Mouse (Mus musculus): ENCODE measurements around the gene Fam19a1. TPM values are rescaled to one million over a fixed set of nuclear protein-coding genes. Genes with fewer than 3 reads are reported as not detected.

Gene Fam19a1
- total RNA-seq, 2 experiments from 2014 or later = not detected

- intact Hi-C loops (cut with DNase I; ENCODE audit: low total_unique reads) = no loop called here
- no peak for DNase-seq
Measured at GRCm38 (mm10) chr6:96252001-96252400, 139.0 kb downstream of the Fam19a1 start.

DNA sequence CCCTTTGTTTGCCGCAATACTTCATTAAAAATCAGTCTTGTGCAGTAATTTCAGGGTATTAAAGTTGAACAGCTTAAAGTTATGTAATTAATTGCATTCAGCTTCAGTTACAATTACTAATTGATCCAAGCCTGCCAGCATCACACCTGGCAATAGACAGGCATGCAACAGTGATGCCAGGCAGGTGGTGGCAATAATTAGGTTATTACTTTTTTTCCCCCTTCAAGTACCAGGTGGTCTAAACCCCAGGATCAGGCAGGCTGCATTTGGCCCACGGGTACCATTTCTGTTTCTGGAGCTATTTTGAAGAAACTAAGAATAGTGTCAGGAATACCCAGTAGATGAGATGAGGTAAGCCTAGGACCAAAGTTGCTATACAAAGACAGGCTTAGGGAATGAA, 141.9 kb downstream of the Fam19a1 start:
- intact Hi-C loops (cut with DNase I; ENCODE audit: low total_unique reads) = no loop called here
- DNase-seq = no peak

- intact Hi-C loops (cut with DNase I; ENCODE audit: low total_unique reads) = no loop called here
- DNase-seq = no peak
Measured at GRCm38 (mm10) chr6:96258651-96259050, 145.7 kb downstream of the Fam19a1 start.

GRCm38 (mm10) chr6:96266456-96266855, 153.5 kb downstream of the Fam19a1 start:
- DNase-seq = no peak
- intact Hi-C loops (cut with DNase I; ENCODE audit: low total_unique reads) = no loop called here

- intact Hi-C loops (cut with DNase I; ENCODE audit: low total_unique reads) = no loop called here
Measured at GRCm38 (mm10) chr6:96268788-96269187, 155.8 kb downstream of the Fam19a1 start.

DNA sequence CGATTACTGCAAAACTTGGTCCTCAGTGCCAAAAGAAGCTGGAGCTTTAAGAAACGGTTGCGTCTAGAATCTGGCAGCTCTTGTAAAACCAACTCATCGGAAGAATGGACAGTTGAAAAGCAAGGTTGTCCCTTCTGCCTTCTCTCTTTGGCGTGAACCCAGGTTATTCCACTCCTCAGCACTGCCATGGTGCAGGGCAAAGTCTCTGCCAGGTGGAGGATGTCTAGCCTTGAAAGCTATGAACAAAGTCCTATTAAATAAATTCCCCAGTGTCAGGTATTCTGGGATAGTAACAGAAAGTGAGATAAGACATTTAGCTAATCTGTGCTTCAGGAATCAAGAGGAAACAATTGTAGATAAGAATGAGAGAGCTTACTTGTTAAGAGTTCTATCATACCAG, 157.5 kb downstream of the Fam19a1 start:
- no peak for DNase-seq
- intact Hi-C loops (cut with DNase I; ENCODE audit: low total_unique reads) = no loop called here

More at GRCm38 (mm10) chr6:96268788-96269187, 155.8 kb downstream of the Fam19a1 start:
- DNase-seq = no peak

GRCm38 (mm10) chr6:96283731-96284130, 170.8 kb downstream of the Fam19a1 start:
- intact Hi-C loops (cut with DNase I; ENCODE audit: low total_unique reads) = no loop called here
- DNase-seq = no peak

- DNase-seq = no peak
Measured at GRCm38 (mm10) chr6:96284590-96284989, 171.6 kb downstream of the Fam19a1 start.

GRCm38 (mm10) chr6:96286276-96286675, 173.3 kb downstream of the Fam19a1 start:
- intact Hi-C loops (cut with DNase I; ENCODE audit: low total_unique reads) = no loop called here

More at GRCm38 (mm10) chr6:96284590-96284989, 171.6 kb downstream of the Fam19a1 start:
- intact Hi-C loops (cut with DNase I; ENCODE audit: low total_unique reads) = no loop called here

GRCm38 (mm10) chr6:96287377-96287776, 174.4 kb downstream of the Fam19a1 start:
- DNase-seq = no peak
- intact Hi-C loops (cut with DNase I; ENCODE audit: low total_unique reads) = no loop called here

More at GRCm38 (mm10) chr6:96286276-96286675, 173.3 kb downstream of the Fam19a1 start:
- DNase-seq = no peak

GRCm38 (mm10) chr6:96289672-96290071, 176.7 kb downstream of the Fam19a1 start:
- intact Hi-C loops (cut with DNase I; ENCODE audit: low total_unique reads) = no loop called here
- DNase-seq = no peak

DNA sequence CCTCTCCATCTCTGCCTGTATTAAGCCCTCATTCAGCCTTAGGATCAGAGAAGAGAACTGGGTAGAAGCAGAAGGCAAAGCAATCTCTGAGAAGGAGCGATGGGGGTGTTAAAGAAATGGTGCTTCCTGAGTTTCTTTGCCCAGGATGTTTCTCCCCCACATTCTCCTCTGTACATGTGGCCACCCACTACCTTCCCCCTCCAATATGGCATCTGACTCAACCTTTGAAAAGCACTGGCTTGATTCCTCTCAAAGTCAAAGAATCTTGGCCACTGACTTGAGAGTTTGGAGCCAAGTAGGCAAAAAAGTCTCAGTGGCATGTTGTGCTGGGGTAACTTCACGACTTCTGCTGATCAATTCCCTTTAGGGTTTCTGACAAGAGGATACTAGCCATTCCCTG, 234.5 kb downstream of the Fam19a1 start:
- DNase-seq = no peak
- intact Hi-C loops (cut with DNase I; ENCODE audit: low total_unique reads) = no loop called here

DNA sequence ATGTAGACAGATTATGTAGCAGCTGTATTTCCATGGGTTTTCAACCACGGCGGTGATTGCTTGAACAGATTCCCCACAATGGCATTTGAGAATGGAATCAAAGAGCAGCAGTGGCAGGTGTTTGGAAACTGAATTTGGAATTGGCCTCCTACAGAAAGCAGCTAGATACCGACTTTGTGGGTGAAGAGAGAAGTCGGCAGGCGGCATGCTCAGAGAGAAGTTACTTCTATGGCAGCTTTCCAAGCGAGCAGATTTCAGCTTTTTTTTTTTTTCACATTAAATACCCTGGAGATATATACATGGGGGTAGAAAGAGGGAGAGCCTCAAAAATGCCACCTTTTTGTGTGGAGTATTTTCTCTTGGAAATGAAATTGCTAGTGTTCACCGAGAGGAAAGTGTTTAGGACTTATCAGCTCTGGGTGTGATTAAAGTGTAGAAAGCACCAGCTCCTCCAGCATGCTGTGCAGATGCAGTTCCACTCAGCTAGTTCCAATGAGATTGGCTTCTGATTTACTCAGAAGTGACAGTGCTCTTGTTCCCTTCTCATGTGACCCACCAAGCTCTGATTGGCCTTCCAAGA, 236.6 kb downstream of the Fam19a1 start:
- DNase-seq = no peak
- intact Hi-C loops (cut with DNase I; ENCODE audit: low total_unique reads) = no loop called here

DNA sequence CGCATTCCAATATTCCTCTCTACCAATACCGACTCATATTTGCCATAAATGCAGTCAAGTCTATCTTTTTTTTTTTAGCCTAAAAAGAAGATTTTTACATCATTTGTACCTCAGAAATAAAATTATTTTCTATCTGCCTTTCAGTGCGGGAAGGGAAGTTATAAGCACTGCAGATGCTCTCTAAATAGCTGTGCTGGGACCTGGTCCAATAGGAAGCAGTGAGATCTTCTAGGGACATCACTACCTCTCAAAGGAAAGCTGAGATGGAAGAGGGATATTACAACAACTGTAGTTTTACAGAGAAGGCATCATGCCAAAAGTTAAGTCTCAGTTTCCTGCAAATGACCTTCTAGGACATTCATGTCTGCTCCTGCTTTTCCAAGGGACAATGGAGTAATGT, 256.6 kb downstream of the Fam19a1 start:
- intact Hi-C loops (cut with DNase I; ENCODE audit: low total_unique reads) = no loop called here
- no peak for DNase-seq

DNA sequence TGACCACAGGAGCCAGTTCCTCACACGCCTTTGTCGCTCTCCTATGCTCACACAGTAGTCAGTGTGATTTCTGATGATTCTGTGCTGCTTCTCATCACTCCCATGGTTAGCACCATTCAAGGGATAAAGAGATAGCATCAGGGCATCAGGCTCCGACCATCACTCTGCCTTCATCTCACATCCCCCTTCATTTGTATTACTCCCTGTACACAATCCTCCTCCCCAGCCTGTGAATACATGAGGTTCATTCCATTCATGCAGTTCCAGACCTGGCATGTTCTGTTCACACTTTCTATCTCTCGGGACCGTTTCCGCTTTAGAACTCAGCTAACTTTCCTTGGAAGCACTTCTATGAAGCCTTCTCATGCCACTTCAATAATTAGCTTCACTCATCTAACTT, 259.9 kb downstream of the Fam19a1 start:
- DNase-seq = no peak
- intact Hi-C loops (cut with DNase I; ENCODE audit: low total_unique reads) = no loop called here

GRCm38 (mm10) chr6:96373274-96373673, 260.3 kb downstream of the Fam19a1 start:
- intact Hi-C loops (cut with DNase I; ENCODE audit: low total_unique reads) = no loop called here
- DNase-seq = no peak

GRCm38 (mm10) chr6:96376773-96377172, 263.8 kb downstream of the Fam19a1 start:
- intact Hi-C loops (cut with DNase I; ENCODE audit: low total_unique reads) = no loop called here
- DNase-seq = no peak

- DNase-seq = no peak
- intact Hi-C loops (cut with DNase I; ENCODE audit: low total_unique reads) = no loop called here
Measured at GRCm38 (mm10) chr6:96379229-96379628, 266.3 kb downstream of the Fam19a1 start.

DNA sequence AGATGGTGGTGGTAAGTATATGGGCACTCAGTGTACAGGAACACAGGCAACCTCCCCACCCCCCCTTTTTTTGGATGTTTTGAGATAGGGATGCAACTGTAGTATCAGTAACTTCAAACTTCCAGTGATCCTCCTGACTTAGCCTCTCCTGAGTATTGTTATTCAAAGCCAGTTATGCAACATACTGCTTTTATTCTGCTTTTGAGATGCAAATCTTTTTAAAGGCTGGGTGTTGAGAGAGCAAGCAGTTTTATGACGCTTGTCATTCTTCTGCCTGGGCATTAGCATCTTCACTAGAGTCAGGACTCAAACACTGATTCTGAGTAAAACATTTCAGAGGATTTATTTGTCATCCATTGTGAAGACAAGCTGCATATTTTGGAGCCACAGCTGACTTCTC, 271.5 kb downstream of the Fam19a1 start:
- intact Hi-C loops (cut with DNase I; ENCODE audit: low total_unique reads) = no loop called here
- no peak for DNase-seq

- intact Hi-C loops (cut with DNase I; ENCODE audit: low total_unique reads) = no loop called here
Measured at GRCm38 (mm10) chr6:96418866-96419265, 305.9 kb downstream of the Fam19a1 start.

DNA sequence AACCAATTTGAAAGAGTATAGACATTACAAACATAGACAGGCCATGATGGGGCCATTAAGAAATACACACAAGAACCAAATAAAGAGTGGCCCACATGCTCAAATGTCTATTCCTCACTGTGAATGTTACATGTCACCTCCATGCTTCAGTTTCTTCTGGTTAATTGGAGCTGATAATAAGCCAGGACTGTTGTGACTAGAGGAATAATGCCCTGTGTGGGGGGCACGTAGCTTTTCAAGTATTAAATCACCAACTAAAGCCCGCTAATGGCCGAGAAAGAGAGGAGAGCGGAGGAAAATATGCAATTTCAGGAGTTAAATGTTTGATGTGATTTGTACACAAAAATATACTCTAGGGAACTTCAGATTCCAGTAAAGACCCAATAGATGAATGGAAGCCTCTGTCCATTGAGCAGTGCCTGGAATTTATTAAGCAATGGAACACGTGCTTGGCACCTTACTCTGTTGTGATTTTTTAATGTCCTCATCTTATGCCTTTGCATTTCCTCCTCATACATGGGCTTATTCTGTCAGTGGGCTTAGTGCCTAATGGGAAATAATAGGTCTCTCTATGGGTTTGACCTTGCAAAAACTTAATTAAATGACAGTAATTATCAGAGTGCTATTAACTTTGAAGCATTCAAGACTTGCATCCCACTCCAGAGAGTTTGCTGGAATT, 306.9 kb downstream of the Fam19a1 start:
- DNase-seq = no peak
- intact Hi-C loops (cut with DNase I; ENCODE audit: low total_unique reads) = no loop called here

More at GRCm38 (mm10) chr6:96418866-96419265, 305.9 kb downstream of the Fam19a1 start:
- DNase-seq = no peak

Measured in gastrocnemius, postnatal 14 days (tissue).